Mouse (Mus musculus) megakaryocyte progenitor cell, adult 5-6 weeks (primary cell): ENCODE data around the gene Mgarp. TPM values are rescaled to one million over a fixed set of nuclear protein-coding genes. Genes with fewer than 3 reads are reported as not detected.
"Not testable (repeated sequence)": the region's sequence is repeated elsewhere in the genome, so short reads cannot be mapped to it uniquely, and the experiment has no call there.

Experiments used
- ATAC-seq: replicated peaks from 2 replicates; pipeline ENCODE4 v1.8.0; 2016; ENCODE audit warnings: mild to moderate bottlenecking, moderate TSS enrichment, inconsistent platforms; ENCODE audit not compliant: poor library complexity
- total RNA-seq, 2 experiments: library from RNA; stranded (forward) in 1 of 2; stranded (reverse) in 1 of 2; fragments of 157-497, 149-512 nt in 1 of 2; fragments of 200-1000 nt in 1 of 2; gene quantifications; 2 replicates each; pipeline versions ENCODE4 v1.2.3 to v1.2.4; 2015 to 2017

Mgarp gene
- total RNA-seq, 2 experiments from 2014 or later = not detected

GRCm38 (mm10) chr3:51372883-51373282 is 23.7 kb downstream of the Mgarp start:
- ATAC-seq = no peak

GRCm38 (mm10) chr3:51371826-51372225 is 24.7 kb downstream of the Mgarp start:
- ATAC-seq = no peak

- ATAC-seq = no peak
Observed at GRCm38 (mm10) chr3:51368011-51368410, 28.5 kb downstream of the Mgarp start.

GRCm38 (mm10) chr3:51366926-51367325 is 29.6 kb downstream of the Mgarp start:
- peak; percentile 35 for ATAC-seq

- peak; percentile 35 for ATAC-seq
Observed at GRCm38 (mm10) chr3:51365517-51365882, 31.0 kb downstream of the Mgarp start.

DNA sequence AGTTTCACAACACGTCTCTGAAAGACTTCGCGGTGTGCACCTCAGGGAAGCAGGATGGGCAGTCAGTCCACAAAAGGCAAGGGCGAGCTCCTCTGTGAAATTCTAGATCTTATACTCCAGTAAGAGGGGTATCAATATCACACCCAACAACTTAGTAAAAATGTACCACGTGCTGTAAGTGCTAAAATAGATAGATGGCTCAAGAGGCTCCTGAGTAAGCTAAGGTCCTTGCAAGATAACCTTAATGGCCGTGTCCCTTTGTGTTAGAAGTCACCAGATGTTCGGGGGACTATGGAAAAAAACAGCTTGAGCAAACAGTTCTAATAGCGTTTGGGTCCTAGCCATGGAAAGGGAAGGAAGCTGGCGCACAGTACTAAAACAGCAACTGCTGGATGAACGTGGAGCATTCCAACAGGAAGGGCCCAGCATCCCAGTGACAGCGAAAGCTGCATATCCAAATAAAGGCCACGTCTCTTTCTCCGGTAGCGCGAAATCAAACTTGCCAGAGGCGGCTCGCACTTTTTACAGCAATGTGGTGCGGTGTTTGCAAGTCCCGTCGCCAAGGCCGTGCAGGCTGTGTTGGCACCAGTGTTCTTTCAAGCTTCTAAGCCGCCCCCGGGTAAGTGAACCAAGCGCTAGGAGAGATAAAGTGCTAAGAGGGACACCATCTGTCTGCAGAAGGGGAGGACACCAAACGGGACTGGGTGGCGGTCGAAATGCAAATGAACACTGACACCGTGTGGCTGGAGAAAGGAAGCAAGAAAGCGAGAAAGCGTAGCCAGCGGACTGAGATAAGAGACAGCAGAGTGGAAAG is 31.6 kb downstream of the Mgarp start:
- peak; percentile 93 for ATAC-seq

GRCm38 (mm10) chr3:51361066-51361465 is 35.5 kb downstream of the Mgarp start:
- ATAC-seq = no peak

- 0 out of 2 replicates have a peak, but pooled peaks have one; percentile 3 for ATAC-seq
Observed at GRCm38 (mm10) chr3:51359558-51360307, 36.8 kb downstream of the Mgarp start.

GRCm38 (mm10) chr3:51358660-51359557 is 37.6 kb downstream of the Mgarp start:
- ATAC-seq = peak; percentile 68

DNA sequence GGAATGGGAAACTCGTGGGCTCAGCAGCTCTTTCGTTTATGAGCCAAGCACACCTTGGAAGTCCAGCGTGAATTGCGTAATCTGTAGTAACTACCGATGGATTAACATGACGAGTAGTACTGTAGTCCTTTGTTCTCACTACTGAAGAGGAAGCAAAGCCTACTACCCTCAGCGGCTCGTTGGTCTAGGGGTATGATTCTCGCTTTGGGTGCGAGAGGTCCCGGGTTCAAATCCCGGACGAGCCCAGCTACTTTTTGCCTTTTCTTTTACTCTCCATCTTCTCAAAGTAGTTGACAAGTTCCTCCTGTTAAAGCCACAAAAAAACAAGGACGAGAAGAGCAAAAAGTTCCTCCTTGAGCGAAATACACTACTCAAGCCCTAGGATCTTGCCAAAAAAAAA is 38.4 kb downstream of the Mgarp start:
- ATAC-seq = peak; percentile 57

GRCm38 (mm10) chr3:51357624-51358023 is 38.9 kb downstream of the Mgarp start:
- ATAC-seq = no peak

- no peak for ATAC-seq
Observed at GRCm38 (mm10) chr3:51357078-51357477, 39.5 kb downstream of the Mgarp start.

GRCm38 (mm10) chr3:51354956-51355355 is 41.6 kb downstream of the Mgarp start:
- ATAC-seq = not testable (repeated sequence)

GRCm38 (mm10) chr3:51354034-51354427 is 42.5 kb downstream of the Mgarp start:
- no peak for ATAC-seq

DNA sequence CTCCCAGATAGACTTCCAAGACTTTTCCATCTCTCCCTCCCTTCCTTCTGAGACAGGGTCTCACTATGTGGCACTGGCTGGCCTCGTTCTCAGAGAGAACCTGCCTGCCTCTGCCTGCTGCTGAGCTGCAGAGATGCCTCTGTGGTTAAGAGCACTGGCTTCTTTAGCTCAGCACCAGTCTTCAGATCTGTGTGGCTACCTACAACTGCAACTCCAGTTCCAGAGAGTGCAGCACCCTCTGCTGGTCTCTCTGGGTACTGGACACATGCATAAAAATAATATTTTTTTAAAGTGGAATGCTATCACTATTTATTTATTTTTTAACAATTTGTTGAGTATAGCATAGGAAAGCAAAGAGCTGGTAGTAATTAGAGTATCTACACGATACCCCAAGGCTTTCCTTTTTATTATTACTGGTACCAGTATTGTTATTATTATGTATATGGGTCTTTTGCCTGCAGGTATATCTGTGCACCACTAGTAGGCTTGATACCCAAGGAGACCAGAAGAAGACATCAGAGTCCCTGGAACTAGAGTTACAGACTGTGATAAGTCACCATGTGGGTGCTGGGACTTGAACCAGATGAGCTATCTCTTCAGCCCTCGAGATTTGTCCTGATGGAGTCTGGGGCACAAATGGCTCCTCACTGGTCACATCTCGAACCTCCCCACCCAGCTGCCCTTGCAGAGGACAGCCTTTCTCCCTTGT is 43.1 kb downstream of the Mgarp start:
- ATAC-seq = peak; percentile 70

- ATAC-seq = no peak
Observed at GRCm38 (mm10) chr3:51350806-51351205, 45.7 kb downstream of the Mgarp start.

GRCm38 (mm10) chr3:51348646-51349238 is 47.8 kb downstream of the Mgarp start:
- peak; percentile 85 for ATAC-seq

DNA sequence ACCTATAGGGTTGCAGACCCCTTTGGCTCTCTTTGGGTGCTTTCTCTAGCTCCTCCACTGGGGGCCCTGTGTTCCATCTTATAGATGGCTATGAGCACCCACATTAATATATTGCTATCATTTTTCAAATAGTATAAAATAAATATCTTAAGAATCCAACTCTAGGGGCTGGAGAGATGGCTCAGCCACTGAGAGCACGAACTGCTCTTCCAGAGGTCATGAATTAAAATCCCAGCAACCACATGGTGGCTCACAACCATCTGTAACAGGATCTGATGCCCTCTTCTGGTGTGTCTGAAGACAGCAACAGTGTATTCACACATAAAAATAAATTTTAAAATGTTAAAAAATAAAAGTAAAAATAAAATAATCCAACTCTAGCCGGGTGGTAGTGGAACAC is 51.5 kb downstream of the Mgarp start:
- ATAC-seq = not testable (repeated sequence)

GRCm38 (mm10) chr3:51344182-51344581 is 52.4 kb downstream of the Mgarp start:
- ATAC-seq = not testable (repeated sequence)

- no peak for ATAC-seq
Observed at GRCm38 (mm10) chr3:51343260-51343659, 53.3 kb downstream of the Mgarp start.
